Mouse (Mus musculus) lung, adult 18-20 months (tissue): ENCODE measurements around the gene D16Ertd472e.
"Not testable (repeated sequence)": the region's sequence is repeated elsewhere in the genome, so short reads cannot be mapped to it uniquely, and the experiment has no call there.

ENCODE experiments used
- DNase-seq, 2 experiments: peaks; one replicate each; pipeline ENCODE4 v3.0.0; 2022; ENCODE audit warnings: mixed read lengths in 2 of 2

Gene D16Ertd472e

DNA sequence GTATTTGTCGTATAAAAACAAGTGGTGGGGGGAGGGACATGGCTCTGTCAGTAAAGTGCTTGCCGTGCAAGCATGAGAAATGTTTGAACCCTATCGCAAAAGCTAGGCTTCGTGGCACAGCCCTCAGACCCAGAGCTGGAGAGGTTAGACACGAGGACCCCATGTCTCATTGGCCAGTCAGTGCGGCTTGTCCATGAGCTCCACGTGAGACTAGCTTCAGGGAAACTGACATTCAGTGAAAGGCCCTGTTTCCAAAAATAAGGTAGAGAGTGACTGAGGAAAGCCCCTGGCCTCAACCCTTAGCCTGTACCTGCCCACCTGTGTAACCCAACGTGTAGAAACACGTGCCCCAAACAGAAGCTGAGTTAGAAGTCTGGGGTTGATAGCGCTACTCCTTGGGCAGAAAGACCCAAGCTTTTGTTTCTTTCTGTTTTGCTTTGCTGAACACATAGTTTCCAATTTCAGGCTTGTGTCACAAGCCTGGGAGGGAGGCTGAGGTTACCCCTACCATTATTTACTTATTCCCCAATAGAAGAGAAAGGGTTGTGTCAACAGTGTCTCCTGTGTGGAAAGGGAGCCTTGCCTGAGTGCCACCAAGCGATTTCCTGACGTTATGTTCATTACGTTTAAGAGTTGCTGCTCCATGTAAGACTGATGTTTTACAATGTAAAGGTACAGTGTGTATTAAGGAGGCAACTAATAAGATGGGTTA lies 12.2 kb downstream of the D16Ertd472e start:
- no peak for DNase-seq

DNA sequence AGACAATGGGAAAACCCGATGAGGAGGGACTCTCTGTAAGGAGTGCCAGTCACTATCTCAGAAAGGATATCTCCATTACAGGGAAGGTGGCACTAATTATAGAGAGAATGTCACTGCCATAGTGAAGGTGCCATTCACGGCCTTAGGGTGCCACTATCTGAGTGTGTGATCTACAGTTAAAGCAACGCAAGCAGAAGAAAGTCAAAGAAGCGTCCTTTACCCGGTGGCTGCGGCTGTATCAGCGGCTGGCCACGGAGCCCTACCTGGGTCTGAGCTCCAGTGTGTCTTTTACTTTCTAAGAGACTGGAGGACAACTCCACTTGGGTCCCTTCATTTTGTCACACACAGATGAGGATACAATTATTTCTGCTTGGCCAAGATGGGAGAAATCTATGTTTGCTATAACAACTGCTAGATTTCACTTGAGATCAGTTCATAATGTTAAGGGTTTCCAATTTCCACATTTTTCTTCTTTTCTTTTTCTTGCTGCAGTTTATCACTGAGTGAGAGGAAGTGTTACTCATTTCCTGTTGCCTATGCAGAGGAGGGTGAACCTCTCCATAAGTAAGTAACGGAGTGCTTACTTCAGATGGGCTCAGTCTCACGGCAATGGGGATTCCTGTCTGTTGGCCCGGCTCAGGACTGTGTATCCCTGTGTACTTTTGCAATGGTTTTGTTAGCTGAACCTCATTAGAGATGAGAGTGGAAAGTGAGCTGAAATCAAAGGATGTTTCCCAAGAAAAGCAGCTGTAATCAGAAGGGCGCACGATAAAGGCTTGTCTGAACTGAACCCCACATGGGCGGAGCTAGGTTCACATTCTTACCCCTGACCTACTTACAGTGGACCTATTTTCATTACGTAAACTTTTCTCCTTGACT lies 13.2 kb downstream of the D16Ertd472e start:
- DNase-seq, result no peak

DNA sequence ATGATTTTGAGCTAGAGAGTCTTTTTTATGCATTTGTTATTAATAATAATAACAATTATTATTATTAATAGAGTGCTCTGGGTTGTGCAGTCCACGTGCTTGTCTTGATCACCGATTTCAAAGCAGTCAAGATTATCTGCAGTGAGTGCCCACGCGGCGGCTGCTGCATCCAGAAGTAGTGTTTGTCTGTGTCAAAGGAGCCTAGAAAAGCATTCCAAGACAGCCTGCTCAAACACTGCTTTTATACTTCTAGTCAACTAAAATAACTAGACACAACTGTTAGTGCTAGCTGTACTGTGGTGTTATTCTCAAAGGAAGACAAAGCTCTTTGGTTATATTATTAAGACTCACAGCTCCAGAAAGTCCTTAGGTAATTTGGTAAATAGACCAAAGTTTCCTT lies 15.9 kb downstream of the D16Ertd472e start:
- DNase-seq, result no peak

DNA sequence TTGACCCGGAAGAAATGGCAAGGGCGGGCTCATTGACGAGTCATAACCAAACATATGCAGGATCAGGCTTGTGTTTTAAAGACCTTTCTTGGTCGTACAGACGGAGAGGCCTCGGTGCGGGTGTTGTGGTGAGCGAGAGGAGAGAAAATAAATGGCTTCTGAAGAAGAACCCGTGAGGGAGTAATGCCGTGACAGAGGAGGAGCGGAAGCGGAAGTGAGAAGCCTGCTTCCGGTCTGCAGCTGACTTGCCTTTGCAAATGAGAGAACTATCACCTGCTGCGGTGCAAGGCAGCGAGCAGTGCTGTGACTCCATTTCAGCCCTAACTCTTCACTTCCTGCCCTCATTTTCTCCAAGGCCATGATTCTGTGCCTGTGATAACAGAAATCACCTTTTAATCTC lies 16.4 kb downstream of the D16Ertd472e start:
- DNase-seq, result no peak

- no peak for DNase-seq
Measured at GRCm38 (mm10) chr16:78557573-78557972, 18.9 kb downstream of the D16Ertd472e start.

GRCm38 (mm10) chr16:78554911-78555648 lies 21.4 kb downstream of the D16Ertd472e start:
- DNase-seq, result no peak

DNA sequence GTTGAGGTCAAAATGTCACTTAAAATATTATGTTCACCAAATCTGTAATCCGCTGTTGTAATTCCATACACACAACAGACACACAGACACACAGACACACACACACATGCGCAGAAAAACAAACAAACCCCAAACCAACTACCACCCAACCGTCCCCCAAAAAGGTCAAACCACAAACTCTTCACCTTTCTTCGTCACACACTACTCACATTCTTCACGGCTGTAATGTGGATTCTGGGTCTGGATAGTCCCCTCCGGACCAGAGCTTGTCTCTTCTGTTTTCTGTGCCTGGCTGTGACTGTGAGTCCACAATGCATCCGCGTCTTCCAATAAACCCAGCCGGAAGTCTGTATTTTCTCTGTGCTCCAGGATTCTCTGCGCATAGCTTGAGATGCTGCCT lies 29.1 kb downstream of the D16Ertd472e start:
- DNase-seq, result no peak

DNA sequence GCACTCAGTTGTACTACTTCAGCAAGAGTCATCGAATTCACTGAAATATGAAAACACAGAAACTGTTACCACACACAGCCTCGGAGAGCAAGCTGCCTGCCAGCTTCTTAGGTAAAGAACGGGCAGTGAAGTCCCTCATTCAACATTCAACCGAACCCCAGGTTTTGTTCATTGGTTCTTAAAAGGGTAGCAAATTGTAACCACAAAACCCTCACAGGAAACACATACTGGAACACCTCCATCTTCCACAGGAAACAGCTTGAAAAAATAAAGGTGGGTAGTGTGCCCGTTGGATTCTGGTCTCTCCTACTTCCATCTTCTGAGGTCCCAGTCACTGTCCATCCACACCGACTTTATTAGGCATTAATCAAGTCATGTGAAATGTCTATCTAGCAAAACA lies 30.0 kb downstream of the D16Ertd472e start:
- no peak for DNase-seq

DNA sequence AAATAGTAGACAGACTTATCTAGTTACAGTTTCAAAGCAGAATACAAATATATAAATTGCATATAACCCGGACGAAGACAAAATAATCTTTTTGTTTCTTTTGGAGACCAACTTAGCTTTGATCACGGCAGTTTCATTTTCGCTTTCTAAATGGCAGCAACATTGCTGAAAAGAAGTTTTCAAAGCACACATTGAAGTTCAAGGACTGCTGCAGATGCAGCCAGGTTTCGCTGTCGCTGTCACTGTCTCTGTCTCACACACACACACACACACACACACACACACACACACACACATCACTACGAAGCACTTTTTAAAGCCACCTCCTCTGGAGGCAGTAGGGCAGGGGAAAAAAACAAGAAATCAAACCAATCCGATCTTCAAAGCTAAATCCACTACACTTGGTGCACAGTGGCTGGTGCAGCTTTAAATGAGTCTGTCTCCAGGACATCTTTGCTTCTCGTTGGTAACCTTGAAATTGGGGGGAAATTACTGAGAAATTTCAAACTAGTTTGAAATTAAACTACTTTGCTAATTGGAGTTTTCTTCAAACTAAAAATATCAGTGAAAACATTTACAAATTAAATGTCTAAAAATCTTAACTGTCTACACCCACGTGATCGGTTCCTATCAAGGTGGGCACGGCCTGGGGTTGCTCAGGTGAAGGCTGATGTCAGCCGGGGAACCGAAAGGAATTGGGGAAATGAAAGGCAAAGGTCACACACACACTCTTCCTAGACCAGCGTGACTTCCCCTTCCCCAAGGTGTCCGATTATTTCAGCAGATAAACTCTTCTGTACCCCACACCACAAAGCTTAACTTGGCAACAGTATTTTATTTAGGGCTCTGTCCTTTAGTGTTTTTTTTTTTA lies 35.9 kb downstream of the D16Ertd472e start:
- DNase-seq, result no peak

DNA sequence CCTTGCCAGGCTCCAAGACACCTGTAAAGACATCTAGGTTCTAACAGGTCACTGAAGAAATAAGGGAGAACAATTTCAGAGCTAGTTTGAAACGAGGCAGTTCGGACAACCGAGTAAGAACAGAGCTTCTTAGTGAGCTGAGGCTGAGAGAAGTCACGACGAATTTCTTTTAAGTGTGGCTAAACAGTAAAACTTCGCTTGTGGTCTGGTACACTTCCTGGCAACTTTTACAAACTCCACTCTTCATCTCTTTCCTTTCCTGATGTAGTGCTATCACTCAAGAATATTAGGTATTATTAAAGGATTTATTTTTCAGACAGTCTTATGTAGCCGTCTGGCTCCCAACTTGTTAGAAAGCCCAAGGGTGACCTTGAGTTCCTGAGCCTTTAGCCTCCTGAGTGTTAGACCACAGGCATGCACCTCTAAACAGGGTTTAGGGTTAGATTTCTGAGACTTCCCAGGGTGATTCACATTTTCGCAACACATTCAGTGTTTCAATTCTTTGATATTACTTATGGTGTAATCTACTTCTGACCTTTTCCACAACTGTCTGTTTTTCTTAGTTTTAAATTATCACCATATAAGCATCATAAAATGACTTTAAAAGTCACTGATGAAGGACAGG lies 38.6 kb downstream of the D16Ertd472e start:
- DNase-seq, result no peak

DNA sequence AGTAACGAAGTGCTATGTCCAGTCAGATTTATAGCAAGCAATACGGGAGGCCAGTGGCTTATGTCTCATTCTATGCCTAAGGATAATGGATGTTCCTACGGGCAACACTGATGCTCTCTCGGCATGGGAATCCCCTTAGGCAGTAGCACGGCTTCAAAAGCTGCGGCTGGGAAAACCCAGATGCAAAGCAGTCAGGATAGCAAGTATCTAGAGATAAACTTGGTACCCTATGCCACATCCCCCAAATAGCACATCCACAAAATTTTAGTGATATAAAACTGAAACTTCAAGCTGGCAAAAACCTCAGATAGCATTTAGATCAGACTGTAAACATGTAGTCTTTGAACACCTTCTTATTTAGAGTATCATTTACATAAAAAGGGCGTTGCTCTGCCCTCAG lies 39.2 kb downstream of the D16Ertd472e start:
- no peak for DNase-seq

DNA sequence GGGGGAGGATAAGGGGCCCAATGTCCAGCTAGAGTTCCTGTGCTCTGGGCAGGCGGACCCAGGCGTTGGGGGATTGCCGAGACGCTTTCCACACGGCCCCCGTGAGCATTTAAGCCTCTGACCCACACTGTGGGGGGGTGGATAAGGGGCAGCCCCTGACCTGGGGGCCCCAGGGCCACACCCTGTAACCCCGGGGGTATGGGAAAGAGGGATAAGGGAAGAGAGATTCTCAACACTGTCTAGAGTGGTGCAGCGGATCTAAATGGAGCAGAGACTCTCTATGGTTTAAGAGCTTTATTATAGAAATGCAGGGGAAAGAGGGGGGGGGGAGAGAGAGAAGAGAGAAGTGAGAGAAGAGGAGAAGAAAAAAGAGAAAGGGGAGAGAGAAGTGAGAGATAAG lies 42.0 kb downstream of the D16Ertd472e start:
- DNase-seq, result no peak

GRCm38 (mm10) chr16:78531957-78532605 lies 44.4 kb downstream of the D16Ertd472e start:
- DNase-seq, result no peak

GRCm38 (mm10) chr16:78522974-78523373 lies 53.5 kb downstream of the D16Ertd472e start:
- no peak for DNase-seq

DNA sequence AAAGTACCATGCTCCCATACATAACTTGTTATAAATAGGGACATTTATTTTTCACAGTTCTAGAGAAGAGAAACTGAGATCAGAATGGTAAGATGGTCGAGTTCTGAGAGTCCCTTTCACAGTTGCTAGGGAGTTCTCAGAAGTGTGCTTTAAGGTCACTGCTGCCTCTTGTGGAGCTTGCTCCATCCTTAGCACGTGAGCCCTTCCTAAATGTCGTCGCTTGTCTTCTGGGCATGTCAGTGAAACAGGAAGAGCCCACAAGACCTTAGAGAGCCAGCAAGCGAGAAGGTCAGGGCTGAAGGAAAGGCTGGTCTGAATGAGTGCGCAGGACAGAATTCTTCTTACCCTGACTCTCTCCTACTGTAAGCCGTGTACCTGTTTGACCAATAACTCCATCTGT lies 57.8 kb downstream of the D16Ertd472e start:
- no peak for DNase-seq

DNA sequence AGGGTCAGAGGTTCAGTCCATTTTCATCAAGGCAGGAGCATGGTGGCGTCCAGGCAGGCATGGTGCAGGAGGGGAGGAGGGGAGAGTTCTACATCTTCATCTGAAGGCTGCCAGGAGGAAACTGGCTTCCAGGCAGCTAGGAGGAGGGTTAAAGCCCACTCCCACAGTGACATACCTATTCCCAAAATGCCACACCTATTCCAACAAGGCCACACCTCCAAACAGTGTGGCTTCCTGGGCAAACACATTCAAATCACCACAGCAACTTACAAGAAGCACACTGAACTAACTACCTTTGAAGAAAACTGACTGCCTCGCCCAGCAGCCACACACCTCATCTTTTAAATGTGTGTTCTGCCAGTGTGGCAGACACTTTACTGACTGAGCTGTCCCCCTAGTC lies 59.3 kb downstream of the D16Ertd472e start:
- no peak for DNase-seq

DNA sequence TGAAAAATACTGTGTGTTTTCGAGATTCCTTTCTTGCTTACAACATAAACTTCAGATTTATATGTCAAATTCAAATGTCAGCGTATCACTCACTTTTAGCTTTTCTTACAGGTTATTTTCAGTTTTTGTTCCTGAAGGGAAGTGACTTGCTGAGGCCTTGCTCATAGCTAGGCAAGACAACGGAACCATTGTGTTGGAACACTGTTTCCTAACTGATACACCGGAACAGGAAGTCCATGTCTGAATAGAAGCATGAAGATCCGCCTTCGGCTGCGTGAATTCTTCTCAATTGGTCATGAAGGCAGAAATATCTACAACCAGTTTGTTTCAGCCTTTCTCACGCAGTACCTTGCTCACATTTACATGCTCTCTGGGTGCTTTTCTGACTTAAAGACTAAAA lies 65.0 kb downstream of the D16Ertd472e start:
- no peak for DNase-seq

GRCm38 (mm10) chr16:78502492-78502891 lies 74.0 kb downstream of the D16Ertd472e start:
- no peak for DNase-seq

DNA sequence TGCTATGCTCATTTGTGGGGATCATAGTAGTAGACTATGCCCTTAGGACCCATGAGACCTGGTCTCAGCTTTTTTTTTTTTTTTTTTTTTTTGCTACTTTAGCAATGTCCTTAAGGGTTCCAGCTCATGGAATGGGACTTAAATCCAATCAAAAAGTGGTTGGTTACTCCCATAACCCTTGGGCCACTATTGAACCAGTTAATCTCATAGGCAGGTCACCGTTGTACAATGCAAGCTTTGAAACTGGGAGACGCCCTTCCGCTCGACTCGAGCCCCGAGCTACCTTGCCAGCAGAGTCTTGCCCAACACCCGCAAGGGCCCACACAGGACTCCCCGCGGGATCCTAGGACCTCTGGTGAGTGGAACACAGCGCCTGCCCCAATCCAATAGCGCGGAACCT lies 83.8 kb downstream of the D16Ertd472e start:
- DNase-seq, result not testable (repeated sequence)

GRCm38 (mm10) chr16:78490779-78491178 lies 85.7 kb downstream of the D16Ertd472e start:
- no peak for DNase-seq
